8 mouse cellular contexts compared by ENCODE assay signal in the genomic region with DNA sequence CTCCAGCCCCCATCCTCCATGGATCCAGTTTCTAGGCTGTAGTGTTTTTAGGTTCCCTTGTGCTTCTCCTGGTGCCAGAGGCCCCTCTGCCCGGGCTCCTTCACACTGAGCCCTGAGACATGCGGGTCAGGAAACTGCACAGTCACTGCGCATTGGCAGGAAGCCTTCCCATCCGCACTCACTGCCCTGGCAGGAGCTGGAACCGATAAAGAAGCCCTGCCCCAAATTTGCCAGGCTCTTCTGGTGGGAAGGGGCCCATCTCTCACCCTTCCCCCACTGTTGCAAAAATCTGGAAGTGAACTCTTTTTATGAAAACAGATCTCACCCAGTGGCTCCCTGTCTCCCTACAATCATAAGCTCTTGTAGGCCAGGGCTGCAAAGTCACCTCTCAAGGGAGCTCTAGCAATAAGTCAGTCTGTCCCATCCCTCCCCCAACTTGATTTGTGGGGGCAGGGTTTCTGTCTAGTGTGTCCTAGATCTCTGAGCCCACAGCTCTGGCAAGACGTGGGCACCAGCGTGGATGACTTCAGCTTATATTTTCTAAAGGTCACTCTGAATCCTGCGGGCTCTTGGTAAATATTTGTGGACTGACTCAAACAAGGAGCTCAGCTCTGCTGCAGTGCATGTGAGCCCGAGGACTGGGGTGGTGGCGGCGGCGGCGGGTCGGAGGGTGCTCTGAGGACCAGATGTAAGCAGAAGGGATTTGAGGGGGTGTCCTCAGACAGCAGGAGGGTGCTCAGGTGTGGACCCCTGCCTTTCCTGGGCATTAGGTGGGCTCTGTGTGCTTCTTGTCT. TPM values are rescaled to one million over a fixed set of nuclear protein-coding genes. Genes with fewer than 3 reads are reported as not detected.
DNase-seq lines count a peak whose midpoint lies in the region; ATAC-seq lines count a peak whose summit lies in the region.

No protein-coding gene starts in this region.

- H3K4me2 ChIP-seq in embryonic facial prominence, embryonic 14.5 days (ENCODE audit: low read depth, low read length), result peak overlapping the region; percentile 57
- peak overlapping the region; percentile 78 for H3K4me2 ChIP-seq in heart, embryonic 16.5 days (ENCODE audit: low read depth, low read length)

- no peaks in the 10 kb centered on the region for H3K9me3 ChIP-seq in embryonic facial prominence, embryonic 14.5 days (ENCODE audit: control insufficient read depth, low read length)
- no peaks in the 10 kb centered on the region for H3K9me3 ChIP-seq in heart, embryonic 16.5 days (replicated peaks; ENCODE audit: control insufficient read depth, low read length)

- H3K4me3 ChIP-seq in embryonic facial prominence, embryonic 14.5 days (ENCODE audit: low read depth, low read length), result no peak overlapping the region; the same call in 1 of the 2 replicates
- H3K4me3 ChIP-seq in heart, embryonic 16.5 days (ENCODE audit: low read length), result peak overlapping the region; percentile 18

- peaks cover 15% of the 10 kb centered on the region for H3K36me3 ChIP-seq in embryonic facial prominence, embryonic 14.5 days (ENCODE audit: control insufficient read depth, insufficient read depth, low read length)
- peaks cover 2% of the 10 kb centered on the region; the same call in 1 of the 2 replicates for H3K36me3 ChIP-seq in heart, embryonic 16.5 days (ENCODE audit: control insufficient read depth, insufficient read depth)

- peak; percentile 36 for DNase-seq in CD4-positive, CD25-positive, alpha-beta regulatory T cell, adult 2 months (ENCODE audit: low read depth, low spot score)
- DNase-seq in adrenal gland, adult 18-20 months (ENCODE audit: low spot score in 2 of 2), result peak; percentile 67 to 68
- no peak for DNase-seq in embryonic facial prominence, embryonic 14.5 days (ENCODE audit: low spot score)
- peak; percentile 79 to 92 for DNase-seq in kidney, postnatal 25 days
- peak; percentile 85 for DNase-seq in lung, postnatal 36 days
- peak; percentile 75 for DNase-seq in spleen, postnatal 14 days (ENCODE audit: low spot score in 2 of 2)

- peak overlapping the region; percentile 47 for H3K9ac ChIP-seq in embryonic facial prominence, embryonic 14.5 days (ENCODE audit: low read depth, low read length)
- peak overlapping the region; percentile 77 for H3K9ac ChIP-seq in heart, embryonic 16.5 days (ENCODE audit: low read length)

- ATAC-seq in CD4-positive, CD25-positive, alpha-beta regulatory T cell, adult 4 months, result no peak
- no peak for ATAC-seq in embryonic facial prominence, embryonic 14.5 days (ENCODE audit: low read depth)
- no peak for ATAC-seq in heart, embryonic 16.5 days (replicated peaks; ENCODE audit: extremely low read depth, insufficient read depth, low FRiP score)

- peak overlapping the region; percentile 96 for H3K27ac ChIP-seq in embryonic facial prominence, embryonic 14.5 days (replicated peaks; ENCODE audit: low read depth, low read length)
- peak overlapping the region; percentile 100 for H3K27ac ChIP-seq in heart, embryonic 16.5 days (ENCODE audit: low read length)

- H3K27me3 ChIP-seq in embryonic facial prominence, embryonic 14.5 days (replicated peaks; ENCODE audit: control insufficient read depth, insufficient read depth, low read length), result no peaks in the 10 kb centered on the region
- no peaks in the 10 kb centered on the region for H3K27me3 ChIP-seq in heart, embryonic 16.5 days (ENCODE audit: control insufficient read depth, insufficient read depth, low read length)

- 38% methylated on average over 14 of the region's 14 CpGs for WGBS in embryonic facial prominence, embryonic 14.5 days
- 25% methylated on average over 14 of the region's 14 CpGs for WGBS in heart, embryonic 16.5 days

- H3K4me1 ChIP-seq in embryonic facial prominence, embryonic 14.5 days (ENCODE audit: control insufficient read depth, insufficient read depth, low read length), result peaks cover 55% of the 10 kb centered on the region
- peaks cover 77% of the 10 kb centered on the region for H3K4me1 ChIP-seq in heart, embryonic 16.5 days (ENCODE audit: control insufficient read depth, insufficient read depth, low read length)

RNA-seq across cellular contexts. Expression of a gene that starts 26.8 kb away (rescaled TPM):
- 10 to 100 TPM; 62.6 to 85.3 TPM for polyA plus RNA-seq in CD4-positive, CD25-positive, alpha-beta regulatory T cell, adult 4 months (2017; shearing (Covaris generic))
- total RNA-seq in adrenal gland, adult 18-20 months (2021), result 10 to 100 TPM; 21.1 to 42.8 TPM
- 20.6 and 25.8 TPM in 2 replicates for polyA plus RNA-seq in embryonic facial prominence, embryonic 14.5 days (2014; fragmentation: Nextera tagmentation; extraction: Ambion mirVana)
- 33.6 and 34.8 TPM in 2 replicates for polyA plus RNA-seq in heart, embryonic 16.5 days (2015; fragmentation: Nextera tagmentation; extraction: Ambion mirVana)

RNA-seq across cellular contexts. Expression of a gene that starts 29.4 kb away (rescaled TPM):
- polyA plus RNA-seq in CD4-positive, CD25-positive, alpha-beta regulatory T cell, adult 4 months (2017; shearing (Covaris generic)), result 10 to 100 TPM; 51.6 to 73.7 TPM
- total RNA-seq in adrenal gland, adult 18-20 months (2021), result 10 to 100 TPM in 1 of 2 experiments, 1 to 10 TPM in 1; 4.9 to 19.0 TPM
- 2.8 and 3.0 TPM in 2 replicates for polyA plus RNA-seq in embryonic facial prominence, embryonic 14.5 days (2014; fragmentation: Nextera tagmentation; extraction: Ambion mirVana)
- 4.6 and 5.0 TPM in 2 replicates for polyA plus RNA-seq in heart, embryonic 16.5 days (2015; fragmentation: Nextera tagmentation; extraction: Ambion mirVana)

RNA-seq across cellular contexts. Expression of a gene that starts 45.7 kb away (rescaled TPM):
- under 1 TPM; 0.51 to 0.84 TPM for polyA plus RNA-seq in CD4-positive, CD25-positive, alpha-beta regulatory T cell, adult 4 months (2017; shearing (Covaris generic))
- total RNA-seq in adrenal gland, adult 18-20 months (2021), result 1 to 10 TPM in 1 of 2 experiments, under 1 TPM in 1; 0.90 to 1.1 TPM
- polyA plus RNA-seq in embryonic facial prominence, embryonic 14.5 days (2014; fragmentation: Nextera tagmentation; extraction: Ambion mirVana), result 1.4 and 2.0 TPM in 2 replicates
- 1.5 and 1.6 TPM in 2 replicates for polyA plus RNA-seq in heart, embryonic 16.5 days (2015; fragmentation: Nextera tagmentation; extraction: Ambion mirVana)
